Mouse (Mus musculus) MEL (cell line): ENCODE measurements around the gene Clmp. TPM values are rescaled to one million over a fixed set of nuclear protein-coding genes. Genes with fewer than 3 reads are reported as not detected.

Experiments
- DNase-seq: peaks from one replicate; pipeline ENCODE4 v3.0.0; 2011; ENCODE audit warnings: low read depth, low spot score
- H3K27ac ChIP-seq: 2 replicates; pipeline ENCODE4 v1.5.1; 2012; ENCODE audit warnings: low read depth, mild to moderate bottlenecking, control low read depth, low read length, moderate library complexity; ENCODE audit not compliant: control insufficient read depth
- H3K27me3 ChIP-seq, 2 experiments: fragments of 150-350 bp in 1 of 2; sonication (generic) in 1 of 2; 2 replicates each; pipeline ENCODE4 v1.6.1; 2012; ENCODE audit warnings: low read length in 2 of 2, mild to moderate bottlenecking in 2 of 2, improper control_type of control experiment in 1 of 2, moderate library complexity in 1 of 2; ENCODE audit not compliant: insufficient read depth in 2 of 2, control insufficient read depth in 1 of 2
- H3K36me3 ChIP-seq, 2 experiments: 2 replicates each; pipeline ENCODE4 v1.6.1; 2012 to 2014; ENCODE audit warnings: low read length in 2 of 2, improper control_type of control experiment in 1 of 2, inconsistent platforms in 1 of 2, mild to moderate bottlenecking in 1 of 2; ENCODE audit not compliant: insufficient read depth in 2 of 2, control insufficient read depth in 1 of 2
- H3K4me1 ChIP-seq, 2 experiments: fragments of 150-350 bp in 1 of 2; sonication (generic) in 1 of 2; 2 replicates each; pipeline ENCODE4 v1.6.1; 2012; ENCODE audit warnings: low read length in 2 of 2, improper control_type of control experiment in 1 of 2, mild to moderate bottlenecking in 1 of 2; ENCODE audit not compliant: insufficient read depth in 2 of 2, control insufficient read depth in 1 of 2
- H3K4me3 ChIP-seq, 2 experiments: fragments of 150-350 bp in 1 of 2; sonication (generic) in 1 of 2; 2 replicates each; pipeline ENCODE4 v1.5.1; 2012; ENCODE audit warnings: low read depth in 2 of 2, low read length in 2 of 2, mild to moderate bottlenecking in 2 of 2, moderate library complexity in 2 of 2, control low read depth in 1 of 2, improper control_type of control experiment in 1 of 2; ENCODE audit not compliant: control insufficient read depth in 1 of 2, insufficient read depth in 1 of 2
- H3K79me2 ChIP-seq: 2 replicates; pipeline ENCODE4 v1.6.1; 2012; ENCODE audit warnings: mild to moderate bottlenecking, low read length, moderate library complexity; ENCODE audit not compliant: control insufficient read depth, poor library complexity, insufficient read depth
- H3K9ac ChIP-seq: 2 replicates; pipeline ENCODE4 v1.6.1; 2012; ENCODE audit warnings: low read depth, mild to moderate bottlenecking, control low read depth, low read length, moderate library complexity; ENCODE audit not compliant: control insufficient read depth, poor library complexity, severe bottlenecking
- H3K9me3 ChIP-seq: fragments of 150-350 bp; sonication (generic); replicated peaks from 2 replicates; pipeline ENCODE4 v1.6.1; 2012; ENCODE audit warnings: mild to moderate bottlenecking, low read length, improper control_type of control experiment, moderate library complexity; ENCODE audit not compliant: insufficient read depth
- CHD1 ChIP-seq: IDR thresholded peaks from 2 replicates; pipeline ENCODE4 v1.6.1; 2012; ENCODE audit warnings: low read depth, mild to moderate bottlenecking, inconsistent platforms, low read length, improper control_type of control experiment
- ELF1 ChIP-seq: IDR thresholded peaks from 2 replicates; pipeline ENCODE4 v1.6.1; 2014; ENCODE audit warnings: low read depth, mild to moderate bottlenecking, inconsistent platforms, low read length, improper control_type of control experiment, moderate library complexity
- ETS1 ChIP-seq: IDR thresholded peaks from 2 replicates; pipeline ENCODE4 v1.6.1; 2012; ENCODE audit warnings: low read depth, mild to moderate bottlenecking, inconsistent platforms, low read length, improper control_type of control experiment, moderate library complexity
- GATA1 ChIP-seq: IDR thresholded peaks from 2 replicates; pipeline ENCODE4 v1.6.1; 2011; ENCODE audit warnings: low read depth, low read length, improper control_type of control experiment
- HCFC1 ChIP-seq: IDR thresholded peaks from 2 replicates; pipeline ENCODE4 v1.6.1; 2012; ENCODE audit warnings: low read depth, mild to moderate bottlenecking, inconsistent platforms, low read length, improper control_type of control experiment, moderate library complexity
- JUND ChIP-seq: IDR thresholded peaks from 2 replicates; pipeline ENCODE4 v1.6.1; 2011; ENCODE audit warnings: low read depth, mild to moderate bottlenecking, improper control_type of control experiment, low read length
- KAT2A ChIP-seq: conservative IDR thresholded peaks from 2 replicates; pipeline ENCODE4 v1.6.1; 2012; ENCODE audit warnings: low read depth, low read length, improper control_type of control experiment, inconsistent platforms
- MEF2A ChIP-seq: IDR thresholded peaks from 2 replicates; pipeline ENCODE4 v1.6.1; 2014; ENCODE audit warnings: low read depth, mild to moderate bottlenecking, inconsistent platforms, low read length, improper control_type of control experiment; ENCODE audit not compliant: poor library complexity, insufficient replicate concordance, severe bottlenecking; ENCODE audit errors: extremely low read depth
- MXI1 ChIP-seq: IDR thresholded peaks from 2 replicates; pipeline ENCODE4 v1.6.1; 2011; ENCODE audit warnings: mild to moderate bottlenecking, low read depth, low read length, improper control_type of control experiment
- NRF1 ChIP-seq: IDR thresholded peaks from 2 replicates; pipeline ENCODE4 v1.6.1; 2014; ENCODE audit warnings: low read depth, mild to moderate bottlenecking, inconsistent platforms, low read length, improper control_type of control experiment, moderate library complexity; ENCODE audit not compliant: poor library complexity, insufficient read depth, severe bottlenecking
- RAD21 ChIP-seq: IDR thresholded peaks from 2 replicates; pipeline ENCODE4 v1.6.1; 2011; ENCODE audit warnings: mild to moderate bottlenecking, low read depth, low read length, improper control_type of control experiment
- SMC3 ChIP-seq: IDR thresholded peaks from 2 replicates; pipeline ENCODE4 v1.6.1; 2011; ENCODE audit warnings: low read depth, low read length, improper control_type of control experiment
- TAL1 ChIP-seq: IDR thresholded peaks from 2 replicates; pipeline ENCODE4 v1.6.1; 2012; ENCODE audit warnings: mild to moderate bottlenecking, inconsistent platforms, low read length, moderate library complexity, mixed read lengths
- TBP ChIP-seq: IDR thresholded peaks from 2 replicates; pipeline ENCODE4 v1.8.0; 2011; ENCODE audit warnings: low read depth, low read length, improper control_type of control experiment
- TCF12 ChIP-seq: IDR thresholded peaks from 2 replicates; pipeline ENCODE4 v1.6.1; 2014; ENCODE audit warnings: low read depth, mild to moderate bottlenecking, inconsistent platforms, low read length, improper control_type of control experiment, moderate library complexity
- UBTF ChIP-seq: IDR thresholded peaks from 2 replicates; pipeline ENCODE4 v1.6.1; 2012; ENCODE audit warnings: low read depth, mild to moderate bottlenecking, inconsistent platforms, low read length, improper control_type of control experiment, moderate library complexity, borderline replicate concordance; ENCODE audit not compliant: insufficient read depth
- USF1 ChIP-seq: IDR thresholded peaks from 2 replicates; pipeline ENCODE4 v1.6.1; 2014; ENCODE audit warnings: low read depth, mild to moderate bottlenecking, inconsistent platforms, low read length, improper control_type of control experiment, moderate library complexity
- ZKSCAN1 ChIP-seq: IDR thresholded peaks from 2 replicates; pipeline ENCODE4 v1.6.1; 2012; ENCODE audit warnings: low read depth, mild to moderate bottlenecking, inconsistent platforms, low read length, improper control_type of control experiment, moderate library complexity
- ZMIZ1 ChIP-seq: IDR thresholded peaks from 2 replicates; pipeline ENCODE4 v1.6.1; 2012; ENCODE audit warnings: low read depth, mild to moderate bottlenecking, inconsistent platforms, low read length, improper control_type of control experiment, moderate library complexity
- ZNF384 ChIP-seq: IDR thresholded peaks from 2 replicates; pipeline ENCODE4 v1.6.1; 2012; ENCODE audit warnings: low read depth, mild to moderate bottlenecking, inconsistent platforms, low read length, improper control_type of control experiment
- polyA plus RNA-seq, 2 experiments: library from polyadenylated mRNA; stranded (reverse) in 1 of 2; unstranded in 1 of 2; fragments of >175 nt in 1 of 2; fragments of >200 nt in 1 of 2; gene quantifications; 2 replicates each; pipeline versions ENCODE4 v1.2.1 to v1.2.4; 2012; ENCODE audit warnings: low replicate concordance in 2 of 2, low read depth in 1 of 2; ENCODE audit not compliant: insufficient read length in 2 of 2, insufficient read depth in 1 of 2, missing spikeins in 1 of 2
- total RNA-seq: library from RNA; depleted of rRNA; stranded (reverse); fragments of 300-350 nt; gene quantifications from 2 replicates; pipeline ENCODE4 v1.2.3, GENCODE M21; 2012

Gene Clmp
- total and polyA plus RNA-seq, 3 experiments: not detected

GRCm38 (mm10) chr9:40652757-40653156, 33.0 kb upstream of the Clmp start:
- no peak for DNase-seq
- H3K27me3 ChIP-seq: no peaks in the 10 kb centered on the region
- no peaks in the 10 kb centered on the region for H3K4me1 ChIP-seq
- no peak overlapping the region for H3K27ac ChIP-seq
- H3K4me3 ChIP-seq: no peak overlapping the region
- H3K79me2 ChIP-seq: no peaks in the 10 kb centered on the region
- TF ChIP-seq CHD1: no peak
- no peak for TF ChIP-seq MXI1
- TF ChIP-seq ETS1: no peak
- no peak for TF ChIP-seq ZMIZ1
- TF ChIP-seq ELF1: no peak
- no peak for TF ChIP-seq TAL1
- TF ChIP-seq UBTF: no peak
- no peak for TF ChIP-seq ZKSCAN1
- no peak for TF ChIP-seq TBP
- TF ChIP-seq NRF1: no peak
- TF ChIP-seq HCFC1: no peak
- TF ChIP-seq GATA1: no peak
- no peak for TF ChIP-seq SMC3
- TF ChIP-seq RAD21: no peak
- no peaks in the 10 kb centered on the region for H3K9me3 ChIP-seq
- H3K36me3 ChIP-seq: no peaks in the 10 kb centered on the region
- no peak overlapping the region for H3K9ac ChIP-seq

DNA sequence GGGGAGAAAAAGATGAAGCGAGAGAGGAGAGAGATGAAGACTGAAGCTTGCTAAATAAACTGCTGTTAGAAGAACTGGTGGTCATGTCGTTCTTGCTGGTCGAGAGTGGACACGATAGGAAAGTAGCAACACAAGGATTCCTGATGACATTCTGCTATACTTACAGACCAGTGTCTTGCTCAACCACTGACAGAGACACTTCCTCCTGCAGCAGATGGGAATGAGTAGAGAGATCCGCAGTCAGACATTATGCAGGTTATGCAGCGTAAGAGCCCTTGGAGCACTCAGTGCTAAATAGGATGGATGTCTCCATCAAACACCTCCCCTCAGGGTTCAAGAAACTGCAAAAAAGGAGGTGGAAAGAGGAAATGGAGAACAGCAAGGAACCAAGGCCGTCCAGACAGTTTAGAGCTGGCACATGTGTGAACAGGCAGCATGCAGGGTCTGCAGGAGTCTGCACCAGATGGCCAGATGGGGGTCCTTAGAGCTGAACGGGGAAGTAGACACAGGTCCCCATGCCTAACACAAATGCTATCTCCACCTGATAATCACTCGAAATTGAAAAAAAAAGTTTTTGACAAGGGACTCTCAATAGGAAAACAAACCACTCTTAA, 19.5 kb upstream of the Clmp start:
- Histone ChIP-seq H3K9ac (no peak overlapping the region), H3K4me1 (no peaks in the 10 kb centered on the region), H3K36me3 (no peaks in the 10 kb centered on the region), H3K27ac (no peak overlapping the region), H3K9me3 (no peaks in the 10 kb centered on the region), H3K79me2 (no peaks in the 10 kb centered on the region), H3K27me3 (no peaks in the 10 kb centered on the region), H3K4me3 (no peak overlapping the region)
- no peak for DNase-seq
- no peak for TF ChIP-seq KAT2A
- TF ChIP-seq MEF2A: no peak
- TF ChIP-seq USF1: no peak
- no peak for TF ChIP-seq ZNF384
- no peak for TF ChIP-seq ZMIZ1
- no peak for TF ChIP-seq TCF12
- TF ChIP-seq JUND: no peak
- TF ChIP-seq GATA1: no peak
- TF ChIP-seq RAD21: no peak
- TF ChIP-seq NRF1: no peak
